Mouse (Mus musculus) forebrain, embryonic 16.5 days (tissue): ENCODE data around the gene Gm12185. TPM values are rescaled to one million over a fixed set of nuclear protein-coding genes. Genes with fewer than 3 reads are reported as not detected.

Experiments
- ATAC-seq: fragments of 200-750 bp; cut with Nextera tagmentation; 2 replicates; pipeline ENCODE4 v1.8.0; 2017; ENCODE audit warnings: mild to moderate bottlenecking, moderate library complexity
- H3K27ac ChIP-seq: fragments of 300-500 bp; sonication (generic); 2 replicates; pipeline ENCODE4 v1.5.1; 2014; ENCODE audit warnings: low read length, control low read depth
- H3K27me3 ChIP-seq: fragments of 300-500 bp; sonication (generic); replicated peaks from 2 replicates; pipeline ENCODE4 v1.6.1; 2014; ENCODE audit warnings: low read length; ENCODE audit not compliant: control insufficient read depth, insufficient read depth
- H3K36me3 ChIP-seq: fragments of 300-500 bp; sonication (generic); 2 replicates; pipeline ENCODE4 v1.6.1; 2014; ENCODE audit not compliant: control insufficient read depth, insufficient read depth
- H3K4me1 ChIP-seq: fragments of 300-500 bp; sonication (generic); replicated peaks from 2 replicates; pipeline ENCODE4 v1.6.1; 2014; ENCODE audit warnings: low read length; ENCODE audit not compliant: control insufficient read depth, insufficient read depth
- H3K4me2 ChIP-seq: fragments of 300-500 bp; sonication (generic); 2 replicates; pipeline ENCODE4 v1.6.1; 2014; ENCODE audit warnings: mild to moderate bottlenecking, low read length, control low read depth
- H3K4me3 ChIP-seq: fragments of 300-500 bp; sonication (generic); replicated peaks from 2 replicates; pipeline ENCODE4 v1.5.1; 2014; ENCODE audit warnings: mild to moderate bottlenecking, low read length, control low read depth
- H3K9ac ChIP-seq: fragments of 300-500 bp; sonication (generic); replicated peaks from 2 replicates; pipeline ENCODE4 v1.6.1; 2014; ENCODE audit warnings: low read depth, low read length, control low read depth
- H3K9me3 ChIP-seq: fragments of 300-500 bp; sonication (generic); 2 replicates; pipeline ENCODE4 v1.6.1; 2016; ENCODE audit warnings: low read length; ENCODE audit not compliant: control insufficient read depth
- WGBS: fragments of 180-500 bp; shearing (Covaris S2); extraction: QIAGEN DNeasy Blood & Tissue Kit; methylation state at CpG from one replicate; pipeline ENCODE4 v1.1.7; 2014; 5-methylcytosine and 5-hydroxymethylcytosine counted together
- polyA plus RNA-seq: library from polyadenylated mRNA; unstranded; fragments of >200 nt; fragmentation: Nextera tagmentation; extraction: Ambion mirVana; gene quantifications from 2 replicates; pipeline ENCODE4 v1.2.1, GENCODE M21; 2015

Gm12185 gene
- polyA plus RNA-seq, 1 experiment from 2014 or later = not detected

DNA sequence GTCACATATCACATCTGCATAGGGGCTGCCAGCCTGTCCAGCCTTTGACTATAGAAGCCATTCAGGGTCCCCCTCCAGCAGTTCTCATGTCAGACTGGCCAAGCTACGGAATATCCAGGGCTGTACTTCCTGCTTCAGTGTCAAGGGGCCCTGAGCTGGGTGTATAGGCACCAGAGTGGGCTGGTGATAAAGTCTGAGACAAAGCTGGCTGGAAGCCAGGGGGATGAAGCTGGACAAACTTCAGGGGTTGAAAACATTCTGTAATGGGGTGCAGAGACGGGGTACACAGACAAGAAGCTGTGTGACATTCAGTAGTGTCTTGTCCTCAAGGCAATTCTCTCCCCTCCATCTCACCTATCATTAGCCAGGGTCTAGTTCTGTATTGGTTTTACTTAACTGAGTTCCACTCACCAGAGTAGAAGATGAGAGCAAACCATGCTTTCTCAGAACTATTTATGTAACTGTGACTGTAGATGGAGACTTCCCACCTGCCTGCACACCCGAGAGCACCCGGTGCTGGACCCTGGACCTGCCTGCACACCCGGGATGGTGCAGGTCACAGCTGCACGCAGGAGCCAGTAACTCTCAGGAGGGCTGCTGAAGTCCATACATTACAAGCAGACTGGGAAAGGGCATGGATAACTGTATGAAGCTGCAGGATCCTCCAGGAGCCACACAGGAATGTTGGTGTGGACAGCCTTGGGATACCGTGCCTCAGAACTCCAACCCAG lies 122.5 kb downstream of the Gm12185 start:
- Histone ChIP-seq H3K9me3 (no peaks in the 10 kb centered on the region), H3K4me1 (peaks cover 15% of the 10 kb centered on the region), H3K4me3 (no peak overlapping the region), H3K4me2 (no peak overlapping the region), H3K36me3 (no peaks in the 10 kb centered on the region), H3K27me3 (no peaks in the 10 kb centered on the region; the same call in 1 of the 2 replicates), H3K27ac (no peak overlapping the region), H3K9ac (no peak overlapping the region)
- 78% methylated on average over 7 of the region's 7 CpGs for WGBS
- ATAC-seq = no peak

DNA sequence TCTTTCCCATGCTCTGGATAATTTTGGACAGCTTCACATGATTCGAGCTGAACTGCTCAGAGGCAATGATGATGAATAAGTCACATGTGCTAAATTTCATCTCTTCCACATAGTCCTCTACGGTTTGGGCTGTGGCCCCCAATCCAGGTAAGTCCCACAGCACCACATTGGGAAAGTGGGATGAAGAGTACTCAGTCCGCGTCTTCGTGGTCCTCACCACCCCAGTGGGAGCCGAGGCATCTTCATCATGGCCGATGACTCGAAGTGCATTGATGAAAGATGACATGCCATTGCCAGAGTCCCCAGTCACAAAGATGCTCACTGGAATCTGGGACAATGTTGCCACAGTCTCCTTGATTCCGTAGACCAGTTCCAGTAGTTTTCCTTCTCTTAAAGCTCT lies 125.5 kb downstream of the Gm12185 start:
- Histone ChIP-seq H3K27ac (no peak overlapping the region), H3K9ac (no peak overlapping the region), H3K9me3 (no peaks in the 10 kb centered on the region), H3K4me1 (peaks cover 7% of the 10 kb centered on the region), H3K36me3 (no peaks in the 10 kb centered on the region), H3K4me3 (no peak overlapping the region), H3K4me2 (no peak overlapping the region), H3K27me3 (no peaks in the 10 kb centered on the region; the same call in 1 of the 2 replicates)
- ATAC-seq = no peak
- 96% methylated on average over 9 of the region's 9 CpGs for WGBS

GRCm38 (mm10) chr11:48863808-48864207 lies 128.2 kb downstream of the Gm12185 start:
- Histone ChIP-seq H3K9ac (no peak overlapping the region), H3K4me1 (no peaks in the 10 kb centered on the region), H3K27ac (no peak overlapping the region), H3K9me3 (no peaks in the 10 kb centered on the region), H3K4me2 (no peak overlapping the region), H3K36me3 (no peaks in the 10 kb centered on the region), H3K4me3 (no peak overlapping the region), H3K27me3 (peaks cover 6% of the 10 kb centered on the region)
- ATAC-seq = no peak
- WGBS = 87% methylated on average over 3 of the region's 3 CpGs

GRCm38 (mm10) chr11:48862784-48863319 lies 129.2 kb downstream of the Gm12185 start:
- no peak overlapping the region for H3K4me3 ChIP-seq
- 79% methylated on average over 1 of the region's 1 CpGs for WGBS
- ATAC-seq = no peak

GRCm38 (mm10) chr11:48859014-48859413 lies 133.0 kb downstream of the Gm12185 start:
- 0% methylated on average over 6 of the region's 6 CpGs for WGBS
- Histone ChIP-seq H3K4me1 (peaks cover 31% of the 10 kb centered on the region), H3K9me3 (no peaks in the 10 kb centered on the region), H3K27ac (no peak overlapping the region), H3K4me2 (peak overlapping the region; percentile 98), H3K27me3 (peaks cover 6% of the 10 kb centered on the region), H3K9ac (no peak overlapping the region), H3K4me3 (peak overlapping the region; percentile 50), H3K36me3 (no peaks in the 10 kb centered on the region)
- ATAC-seq = no peak

More at GRCm38 (mm10) chr11:48862784-48863319, 129.2 kb downstream of the Gm12185 start:
- Histone ChIP-seq H3K4me1 (peaks cover 9% of the 10 kb centered on the region; the same call in 1 of the 2 replicates), H3K27me3 (peaks cover 6% of the 10 kb centered on the region), H3K9ac (no peak overlapping the region), H3K36me3 (no peaks in the 10 kb centered on the region), H3K27ac (no peak overlapping the region), H3K9me3 (no peaks in the 10 kb centered on the region), H3K4me2 (no peak overlapping the region)

Other genes with a start within 250 kb of the Gm12185 start
- 451 and 473 TPM in 2 replicates for gene Rack1, start 191.9 kb downstream of the Gm12185 start, polyA plus RNA-seq
- 7.2 and 7.6 TPM in 2 replicates for gene Trim41, start 174.9 kb downstream of the Gm12185 start, polyA plus RNA-seq
- 1.4 and 2.0 TPM in 2 replicates for gene Trim7, start 166.1 kb downstream of the Gm12185 start, polyA plus RNA-seq
- 2.8 and 3.9 TPM in 2 replicates for gene Gm12184, start 165.6 kb downstream of the Gm12185 start, polyA plus RNA-seq
- 1.6 TPM in 2 replicates for gene Irgm1, start 120.5 kb downstream of the Gm12185 start, polyA plus RNA-seq
- 0.20 and 0.24 TPM in 2 replicates for gene Gm5431, start 90.0 kb downstream of the Gm12185 start, polyA plus RNA-seq
- 1.0 and 2.3 TPM in 2 replicates for gene Psme2b, start 46.0 kb downstream of the Gm12185 start, polyA plus RNA-seq
- gene Olfr56, start 13.3 kb downstream of the Gm12185 start, polyA plus RNA-seq = not detected in 2 replicates
- 0.39 and 0.71 TPM in 2 replicates for gene 9930111J21Rik1, start 12.8 kb downstream of the Gm12185 start, polyA plus RNA-seq
- not detected in 2 replicates for gene Tgtp1, start 1.9 kb upstream of the Gm12185 start, polyA plus RNA-seq
- gene 9930111J21Rik2, start 59.0 kb upstream of the Gm12185 start, polyA plus RNA-seq = 0.34 and 0.53 TPM in 2 replicates
- not detected in 2 replicates for gene Tgtp2, start 72.0 kb upstream of the Gm12185 start, polyA plus RNA-seq
- 0.56 and 0.81 TPM in 2 replicates for gene Ifi47, start 84.4 kb upstream of the Gm12185 start, polyA plus RNA-seq
- not detected in 2 replicates for gene Olfr1396, start 122.6 kb upstream of the Gm12185 start, polyA plus RNA-seq
- gene Olfr1395, start 150.0 kb upstream of the Gm12185 start, polyA plus RNA-seq = not detected in 2 replicates
- gene Olfr1394, start 162.2 kb upstream of the Gm12185 start, polyA plus RNA-seq = not detected in 2 replicates
- gene Btnl9, start 194.9 kb upstream of the Gm12185 start, polyA plus RNA-seq = not detected in 2 replicates
- 59.1 and 64.9 TPM in 2 replicates for gene Zfp62, start 211.1 kb upstream of the Gm12185 start, polyA plus RNA-seq